In genomic region chr4:116838999-116839398, GRCm38 (mm10) we compare ENCODE assay signal across 23 mouse cellular contexts. TPM values are rescaled to one million over a fixed set of nuclear protein-coding genes. Genes with fewer than 3 reads are reported as not detected.
DNase-seq lines count a peak whose midpoint lies in the region; ATAC-seq and TF ChIP-seq lines count a peak whose summit lies in the region.
"Had no signal": no experiment of that assay in that cellular context is flagged by ENCODE, and none has a peak within 500 bp of the region (broad histone marks: within the 10 kb centered on the region; RNA-seq: fewer than 3 reads in every experiment).

No protein-coding gene starts in this region.

- H3K36me3 ChIP-seq in ES-Bruce4 (ENCODE audit: control insufficient read depth, insufficient read depth, low read length, poor library complexity, severe bottlenecking): no peaks in the 10 kb centered on the region
- no peaks in the 10 kb centered on the region for H3K36me3 ChIP-seq in intestine, embryonic 15.5 days
- H3K36me3 ChIP-seq: embryonic facial prominence, embryonic 12.5 days; G1E; limb, embryonic 13.5 days; liver, embryonic 15.5 days had no signal

- no peak overlapping the region for H3K4me3 ChIP-seq in ES-Bruce4 (ENCODE audit: low read depth, low read length)
- H3K4me3 ChIP-seq in intestine, embryonic 15.5 days (replicated peaks): no peak overlapping the region
- H3K4me3 ChIP-seq: embryonic facial prominence, embryonic 12.5 days; erythroblast, embryonic 14.5 days; forebrain, embryonic 13.5 days; limb, embryonic 13.5 days; liver, embryonic 15.5 days; megakaryocyte, embryonic 14.5 days had no signal

- no peak overlapping the region for H3K9ac ChIP-seq in ES-Bruce4 (ENCODE audit: low read depth, poor library complexity, severe bottlenecking)
- no peak overlapping the region for H3K9ac ChIP-seq in intestine, embryonic 15.5 days
- H3K9ac ChIP-seq: embryonic facial prominence, embryonic 12.5 days; forebrain, embryonic 13.5 days; limb, embryonic 13.5 days; liver, embryonic 15.5 days had no signal

- DNase-seq in kidney, adult 11 months: peak; percentile 68
- DNase-seq in kidney, postnatal 10 days: no peak
- peak; percentile 40 to 69 for DNase-seq in kidney, postnatal 25 days
- no peak for DNase-seq in thymus, adult 18-20 months
- DNase-seq in left cerebral cortex, postnatal 36 days (ENCODE audit: low spot score in 2 of 2): no peak
- DNase-seq in cerebellum, adult 18-20 months: no peak
- DNase-seq: adrenal gland, postnatal 25 days; cerebellum, adult 11-12 months; cerebellum, postnatal 36 days; gastrocnemius, postnatal 25 days; lung, postnatal 14 days; right cerebral cortex, adult 18-20 months; thymus, postnatal 25 days had no signal

- intact Hi-C loops in left cerebral cortex, postnatal 36 days (cut with DNase I): no loop called here

- no peaks in the 10 kb centered on the region for H3K4me1 ChIP-seq in ES-Bruce4 (ENCODE audit: control insufficient read depth, insufficient read depth, low read length)
- H3K4me1 ChIP-seq in intestine, embryonic 15.5 days (replicated peaks): no peaks in the 10 kb centered on the region
- H3K4me1 ChIP-seq: embryonic facial prominence, embryonic 12.5 days; forebrain, embryonic 13.5 days; liver, embryonic 15.5 days had no signal

- 0 out of 2 replicates have a peak, but pooled peaks have one; percentile 8 for TF ChIP-seq EP300 in ES-Bruce4 (IDR thresholded peaks at IDR 0.05; ENCODE audit: insufficient read depth, low read depth, low read length)

- H3K27me3 ChIP-seq in ES-Bruce4 (ENCODE audit: control insufficient read depth, insufficient read depth, low read length, poor library complexity, severe bottlenecking): no peaks in the 10 kb centered on the region; the same call in 1 of the 2 replicates
- no peaks in the 10 kb centered on the region for H3K27me3 ChIP-seq in intestine, embryonic 15.5 days (replicated peaks)
- H3K27me3 ChIP-seq: forebrain, embryonic 13.5 days had no signal

- H3K27ac ChIP-seq in ES-Bruce4 (ENCODE audit: insufficient read depth, low read length): no peak overlapping the region
- no peak overlapping the region for H3K27ac ChIP-seq in intestine, embryonic 15.5 days
- H3K27ac ChIP-seq: embryonic facial prominence, embryonic 12.5 days; forebrain, embryonic 13.5 days; limb, embryonic 13.5 days; liver, embryonic 15.5 days had no signal

- TF ChIP-seq POLR2A in ES-Bruce4 (IDR thresholded peaks at IDR 0.05; ENCODE audit: insufficient read depth, low read length): no peak

- peak; percentile 72 for ATAC-seq in intestine, embryonic 15.5 days
- ATAC-seq: CD4-positive, CD25-positive, alpha-beta regulatory T cell, adult 4 months; forebrain, embryonic 13.5 days had no signal

- no peak overlapping the region for H3K4me2 ChIP-seq in intestine, embryonic 15.5 days (replicated peaks)
- H3K4me2 ChIP-seq: embryonic facial prominence, embryonic 12.5 days; forebrain, embryonic 13.5 days; liver, embryonic 15.5 days had no signal

- WGBS in intestine, embryonic 15.5 days: 23% methylated on average over 2 of the region's 2 CpGs

- H3K9me3 ChIP-seq in ES-Bruce4 (replicated peaks; ENCODE audit: control insufficient read depth, insufficient read depth, low read length, poor library complexity, severe bottlenecking): no peaks in the 10 kb centered on the region
- no peaks in the 10 kb centered on the region for H3K9me3 ChIP-seq in intestine, embryonic 15.5 days
- H3K9me3 ChIP-seq: embryonic facial prominence, embryonic 12.5 days; forebrain, embryonic 13.5 days; G1E; limb, embryonic 13.5 days; liver, embryonic 15.5 days had no signal

- no peak for TF ChIP-seq CTCF in ES-Bruce4 (IDR thresholded peaks at IDR 0.05; ENCODE audit: low read depth, low read length)

RNA-seq across cellular contexts. Expression of gene Hpdl, which starts 17.5 kb away (rescaled TPM):
- polyA plus RNA-seq in ES-Bruce4 (2011; ENCODE audit: insufficient read depth, insufficient read length, low read depth, missing spikeins): 3.9 and 4.2 TPM in 2 replicates
- 1.4 and 2.2 TPM in 2 replicates for polyA plus RNA-seq in intestine, embryonic 15.5 days (2015; fragmentation: Nextera tagmentation; extraction: Ambion mirVana)
- 1 to 10 TPM in 1 of 2 experiments, under 1 TPM in 1; 0.72 to 1.1 TPM for total RNA-seq in left cerebral cortex, postnatal 36 days (2021)
- total RNA-seq: G1E had no signal
- polyA plus RNA-seq: erythroblast, embryonic 14.5 days; G1E had no signal

RNA-seq across cellular contexts. Expression of gene Mutyh, which starts 31.5 kb away (rescaled TPM):
- polyA plus RNA-seq in ES-Bruce4 (2011; ENCODE audit: insufficient read depth, insufficient read length, low read depth, missing spikeins): 23.6 and 30.0 TPM in 2 replicates
- polyA plus RNA-seq in intestine, embryonic 15.5 days (2015; fragmentation: Nextera tagmentation; extraction: Ambion mirVana): 10.3 and 10.9 TPM in 2 replicates
- 1 to 10 TPM; 1.6 to 3.0 TPM for total RNA-seq in left cerebral cortex, postnatal 36 days (2021)
- polyA plus RNA-seq: erythroblast, embryonic 14.5 days had no signal

RNA-seq across cellular contexts. Expression of gene Toe1, which starts 31.6 kb away (rescaled TPM):
- polyA plus RNA-seq in ES-Bruce4 (2011; ENCODE audit: insufficient read depth, insufficient read length, low read depth, missing spikeins): 14.9 and 19.2 TPM in 2 replicates
- polyA plus RNA-seq in intestine, embryonic 15.5 days (2015; fragmentation: Nextera tagmentation; extraction: Ambion mirVana): 28.8 and 31.1 TPM in 2 replicates
- total RNA-seq in left cerebral cortex, postnatal 36 days (2021): 10 to 100 TPM; 10.7 to 12.1 TPM

RNA-seq across cellular contexts. Expression of gene Zswim5, which starts 38.2 kb away (rescaled TPM):
- 2.1 and 2.5 TPM in 2 replicates for polyA plus RNA-seq in ES-Bruce4 (2011; ENCODE audit: insufficient read depth, insufficient read length, low read depth, missing spikeins)
- 1.1 and 1.2 TPM in 2 replicates for polyA plus RNA-seq in intestine, embryonic 15.5 days (2015; fragmentation: Nextera tagmentation; extraction: Ambion mirVana)
- total RNA-seq in left cerebral cortex, postnatal 36 days (2021): 10 to 100 TPM in 1 of 2 experiments, 1 to 10 TPM in 1; 8.9 to 10.2 TPM
- polyA plus RNA-seq: CD4-positive, CD25-positive, alpha-beta regulatory T cell, adult 4 months; erythroblast, embryonic 14.5 days; G1E had no signal

Comparison
In these comparisons a context has a peak if more than half of its experiments do, and no peak if none do; other contexts are left out.
1. DNase-seq: peak in kidney, adult 11 months (single experiment) and kidney, postnatal 25 days (2 of 2); none in kidney, postnatal 10 days (single experiment), thymus, adult 18-20 months (0 of 2), left cerebral cortex, postnatal 36 days (0 of 2) and cerebellum, adult 18-20 months (0 of 2).